Mouse (Mus musculus) limb, embryonic 13.5 days (tissue): ENCODE measurements at regions not wholly inside any gene's neighbourhood (a gene's known extent, or its start where the extent isn't known, plus 50 kb on each side); places are given as distances from the start of the nearest gene placed in this dataset.

Source experiments
- ATAC-seq: fragments of 200-750 bp; cut with Nextera tagmentation; 2 replicates; pipeline ENCODE4 v1.8.0; 2017; ENCODE audit warnings: low read depth, moderate number of reproducible peaks, moderate TSS enrichment; ENCODE audit not compliant: low FRiP score
- H3K27ac ChIP-seq: fragments of 300-500 bp; sonication (generic); 2 replicates; pipeline ENCODE4 v1.5.1; 2015; ENCODE audit warnings: inconsistent platforms, mild to moderate bottlenecking, moderate library complexity
- H3K27me3 ChIP-seq: fragments of 300-500 bp; sonication (generic); 2 replicates; pipeline ENCODE4 v1.6.1; 2015; ENCODE audit warnings: mild to moderate bottlenecking, inconsistent platforms
- H3K36me3 ChIP-seq: fragments of 300-500 bp; sonication (generic); 2 replicates; pipeline ENCODE4 v1.6.1; 2015; ENCODE audit warnings: inconsistent platforms, mild to moderate bottlenecking, moderate library complexity
- H3K4me1 ChIP-seq: fragments of 300-500 bp; sonication (generic); 2 replicates; pipeline ENCODE4 v1.6.1; 2015; ENCODE audit warnings: inconsistent platforms
- H3K4me2 ChIP-seq: fragments of 300-500 bp; sonication (generic); replicated peaks from 2 replicates; pipeline ENCODE4 v1.6.1; 2015; ENCODE audit warnings: inconsistent platforms, mild to moderate bottlenecking, moderate library complexity
- H3K4me3 ChIP-seq: fragments of 300-500 bp; sonication (generic); 2 replicates; pipeline ENCODE4 v1.5.1; 2015; ENCODE audit warnings: moderate library complexity, mild to moderate bottlenecking, inconsistent platforms
- H3K9ac ChIP-seq: fragments of 300-500 bp; sonication (generic); 2 replicates; pipeline ENCODE4 v1.6.1; 2015; ENCODE audit warnings: mild to moderate bottlenecking, inconsistent platforms
- H3K9me3 ChIP-seq: fragments of 300-500 bp; sonication (generic); 2 replicates; pipeline ENCODE4 v1.6.1; 2016; ENCODE audit warnings: inconsistent platforms
- WGBS: fragments of 180-500 bp; shearing (Covaris S2); methylation state at CpG from one replicate; pipeline ENCODE4 v1.1.7; 2015; 5-methylcytosine and 5-hydroxymethylcytosine counted together

DNA sequence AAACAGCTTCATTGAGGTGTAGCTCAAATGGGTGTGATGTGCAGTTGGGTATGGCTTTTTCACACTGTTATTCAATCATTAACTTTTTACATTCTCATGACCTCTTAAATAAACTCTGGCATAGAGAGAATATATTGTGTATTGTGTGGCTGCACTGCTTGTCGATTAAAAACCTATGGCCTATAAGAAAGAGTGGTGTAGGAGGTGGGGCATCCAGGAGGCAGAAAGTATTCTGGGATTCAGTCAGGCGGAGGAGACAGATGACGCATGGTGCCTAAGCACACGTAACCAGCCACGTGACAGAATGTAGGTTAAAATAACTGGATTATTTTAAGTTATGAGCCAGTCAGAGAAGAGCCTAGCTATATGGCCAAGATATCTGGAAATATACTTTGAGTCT lies 78.2 kb upstream of the Slc16a7 start:
- H3K4me1 ChIP-seq: no peaks in the 10 kb centered on the region
- H3K4me3 ChIP-seq: no peak overlapping the region
- WGBS: 87% methylated on average over 5 of the region's 5 CpGs
- H3K4me2 ChIP-seq: no peak overlapping the region
- ATAC-seq: no peak
- no peaks in the 10 kb centered on the region for H3K27me3 ChIP-seq
- no peak overlapping the region for H3K27ac ChIP-seq
- H3K9ac ChIP-seq: no peak overlapping the region
- no peaks in the 10 kb centered on the region for H3K9me3 ChIP-seq
- no peaks in the 10 kb centered on the region for H3K36me3 ChIP-seq

DNA sequence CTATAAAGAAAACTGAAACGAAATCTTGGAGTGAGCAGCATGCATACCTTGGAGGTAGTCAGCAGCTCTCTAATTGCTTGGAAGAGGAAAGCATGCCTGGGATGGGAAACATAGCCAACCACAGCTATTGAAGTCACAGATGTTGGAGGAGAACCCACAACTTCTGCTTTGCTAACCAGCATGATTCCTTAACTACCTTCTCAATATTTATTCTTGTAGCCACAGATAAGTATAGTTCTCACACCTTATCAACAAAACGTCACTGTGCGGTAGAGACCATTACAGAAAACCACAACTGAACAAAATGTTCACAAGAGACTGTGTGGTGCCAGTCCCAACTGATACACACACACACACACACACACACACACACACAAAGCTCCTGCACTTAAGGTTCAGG lies 99.1 kb upstream of the Slc16a7 start:
- Histone ChIP-seq H3K36me3 (no peaks in the 10 kb centered on the region), H3K4me3 (no peak overlapping the region), H3K9ac (no peak overlapping the region), H3K27me3 (no peaks in the 10 kb centered on the region), H3K27ac (no peak overlapping the region), H3K4me1 (0 out of 2 replicates have a peak, but pooled peaks cover 8% of the 10 kb centered on the region), H3K4me2 (no peak overlapping the region), H3K9me3 (no peaks in the 10 kb centered on the region)
- 67% methylated on average over 3 of the region's 3 CpGs for WGBS
- ATAC-seq: no peak

DNA sequence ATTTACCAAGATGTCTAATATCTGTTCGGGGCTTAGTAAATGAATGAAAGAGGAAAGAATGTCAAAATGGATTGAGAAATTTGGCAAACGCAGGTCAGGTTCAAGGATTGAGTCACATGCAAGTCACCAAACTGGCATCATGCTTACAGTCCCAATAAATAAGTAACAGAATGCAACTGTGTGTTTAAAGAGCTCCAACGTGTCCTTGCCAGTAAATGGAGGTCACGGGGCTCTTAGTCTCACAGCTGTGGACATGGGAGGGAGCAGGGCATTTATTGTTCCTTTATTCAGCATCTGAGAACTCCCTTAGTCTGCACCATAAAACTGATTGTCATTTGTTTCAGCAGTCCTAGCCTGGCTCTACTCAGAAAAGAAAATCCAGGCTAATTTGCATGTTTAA lies 101.1 kb upstream of the Slc16a7 start:
- no peak for ATAC-seq

DNA sequence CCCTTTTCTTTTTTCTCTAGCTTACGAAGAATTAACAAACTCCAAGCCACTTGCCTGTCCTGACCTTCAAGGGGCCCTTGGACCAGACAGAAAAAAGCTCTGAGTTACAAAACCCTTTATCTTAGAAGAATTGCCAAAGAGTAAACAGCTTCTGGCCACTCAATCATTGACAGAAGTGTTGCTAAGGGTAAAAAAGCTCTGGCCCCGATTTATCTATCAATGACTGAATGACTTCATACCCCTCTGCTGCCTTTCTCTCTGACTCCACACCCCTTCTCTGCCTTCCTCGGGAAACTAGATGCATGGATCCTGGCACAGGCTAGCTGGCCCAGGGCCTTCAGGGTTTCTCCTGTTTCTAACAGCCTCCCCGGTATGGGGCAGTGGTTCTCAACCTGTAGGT lies 105.2 kb upstream of the Slc16a7 start:
- 71% methylated on average over 4 of the region's 4 CpGs for WGBS
- no peaks in the 10 kb centered on the region for H3K27me3 ChIP-seq
- no peaks in the 10 kb centered on the region for H3K36me3 ChIP-seq
- no peak overlapping the region for H3K4me2 ChIP-seq
- no peaks in the 10 kb centered on the region for H3K9me3 ChIP-seq
- H3K4me3 ChIP-seq: no peak overlapping the region
- no peak for ATAC-seq
- H3K9ac ChIP-seq: no peak overlapping the region
- H3K27ac ChIP-seq: no peak overlapping the region
- 0 out of 2 replicates have a peak, but pooled peaks cover 8% of the 10 kb centered on the region for H3K4me1 ChIP-seq

More for the DNA sequence above, 101.1 kb upstream of the Slc16a7 start:
- Histone ChIP-seq H3K4me3 (no peak overlapping the region), H3K9ac (no peak overlapping the region), H3K4me2 (no peak overlapping the region), H3K36me3 (no peaks in the 10 kb centered on the region), H3K27ac (no peak overlapping the region), H3K4me1 (0 out of 2 replicates have a peak, but pooled peaks cover 8% of the 10 kb centered on the region), H3K9me3 (no peaks in the 10 kb centered on the region), H3K27me3 (no peaks in the 10 kb centered on the region)
- 38% methylated on average over 4 of the region's 4 CpGs for WGBS

DNA sequence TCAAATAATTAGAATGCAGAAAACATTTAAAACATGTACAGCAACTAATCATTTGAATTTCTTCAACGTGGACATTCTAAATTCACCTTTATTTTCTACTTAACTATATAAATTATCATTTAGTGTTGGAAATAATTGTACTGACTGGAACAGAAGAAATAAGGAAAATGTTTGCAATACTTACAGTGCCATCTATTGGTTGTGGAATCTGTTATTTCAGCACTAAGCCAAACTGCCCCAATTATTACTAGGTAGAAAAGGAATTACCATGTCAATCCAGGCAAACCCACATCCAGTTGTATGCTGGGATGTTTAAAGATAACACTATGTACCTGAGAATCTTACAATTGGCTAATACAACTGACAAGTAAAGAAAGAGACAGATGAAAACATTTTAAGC lies 109.1 kb upstream of the Slc16a7 start:
- H3K4me3 ChIP-seq: no peak overlapping the region
- no peaks in the 10 kb centered on the region for H3K4me1 ChIP-seq
- no peak overlapping the region for H3K27ac ChIP-seq
- H3K36me3 ChIP-seq: no peaks in the 10 kb centered on the region
- 17% methylated on average over 1 of the region's 1 CpGs for WGBS
- H3K4me2 ChIP-seq: no peak overlapping the region
- H3K27me3 ChIP-seq: no peaks in the 10 kb centered on the region
- no peaks in the 10 kb centered on the region for H3K9me3 ChIP-seq
- ATAC-seq: no peak
- no peak overlapping the region for H3K9ac ChIP-seq

DNA sequence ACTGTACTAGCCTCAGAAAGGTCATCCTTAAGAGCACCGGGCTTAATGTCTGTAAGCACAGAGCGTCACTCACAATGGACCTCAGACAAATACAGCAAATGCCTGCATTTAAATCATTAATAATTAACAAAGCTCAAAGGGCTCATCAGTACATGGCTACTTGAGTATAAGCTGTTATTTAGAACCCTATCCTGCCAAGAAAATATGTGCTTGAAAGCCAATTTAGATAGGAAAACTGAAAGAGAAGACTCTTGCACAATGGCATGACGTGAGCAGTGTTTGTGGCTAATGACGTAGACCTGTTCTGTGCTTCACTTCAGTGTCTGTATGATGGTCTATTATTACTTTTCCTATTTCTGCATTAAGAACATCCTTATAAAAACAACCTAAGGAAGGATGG lies 111.1 kb upstream of the Slc16a7 start:
- Histone ChIP-seq H3K9me3 (no peaks in the 10 kb centered on the region), H3K4me1 (no peaks in the 10 kb centered on the region), H3K9ac (no peak overlapping the region), H3K4me3 (no peak overlapping the region), H3K36me3 (no peaks in the 10 kb centered on the region), H3K27ac (no peak overlapping the region), H3K27me3 (no peaks in the 10 kb centered on the region), H3K4me2 (no peak overlapping the region)
- ATAC-seq: no peak
- WGBS: 91% methylated on average over 4 of the region's 4 CpGs

DNA sequence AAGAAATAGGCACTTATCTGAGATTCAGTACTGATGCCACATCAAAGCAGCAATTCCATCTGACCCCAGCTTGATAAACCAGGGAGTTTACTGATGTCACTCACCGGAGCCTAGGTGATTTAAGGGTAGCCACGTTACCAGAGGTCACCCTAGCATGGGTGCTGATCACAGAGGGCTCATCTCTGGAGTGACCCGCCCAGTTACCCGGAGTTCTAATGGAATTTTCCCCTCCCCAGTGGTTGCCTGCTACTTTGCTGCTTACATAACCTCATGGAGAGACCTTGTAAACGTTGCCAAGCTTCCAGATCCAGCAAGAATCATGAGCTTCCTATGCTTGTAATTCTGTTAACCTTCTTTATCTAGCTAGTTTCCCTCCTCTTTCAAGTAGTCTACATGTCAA lies 125.8 kb upstream of the Slc16a7 start:
- H3K4me3 ChIP-seq: no peak overlapping the region
- H3K27ac ChIP-seq: no peak overlapping the region
- H3K4me1 ChIP-seq: no peaks in the 10 kb centered on the region
- 74% methylated on average over 5 of the region's 5 CpGs for WGBS
- H3K9me3 ChIP-seq: no peaks in the 10 kb centered on the region
- no peak for ATAC-seq
- H3K27me3 ChIP-seq: no peaks in the 10 kb centered on the region
- no peak overlapping the region for H3K9ac ChIP-seq
- no peak overlapping the region for H3K4me2 ChIP-seq
- no peaks in the 10 kb centered on the region for H3K36me3 ChIP-seq

DNA sequence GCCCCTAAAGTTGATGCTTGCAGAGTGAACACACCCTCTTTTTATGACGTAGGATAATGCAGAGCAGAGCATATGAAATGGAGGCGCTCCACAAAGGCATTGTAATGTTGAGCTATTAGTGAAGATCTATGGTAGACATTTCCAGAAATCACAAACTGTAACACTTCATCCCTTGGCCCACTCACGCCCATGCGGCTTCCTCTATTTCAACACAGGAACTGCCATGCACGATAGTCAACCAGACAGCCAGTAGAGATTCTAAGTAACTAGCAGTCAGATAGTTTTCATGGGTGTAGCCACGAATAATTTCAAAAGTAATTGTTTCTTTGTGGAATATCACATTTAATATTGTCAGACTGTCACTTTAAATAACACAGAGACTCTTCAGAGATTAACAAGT lies 141.6 kb upstream of the Slc16a7 start:
- ATAC-seq: no peak
- Histone ChIP-seq H3K4me2 (no peak overlapping the region), H3K9ac (no peak overlapping the region), H3K4me1 (no peaks in the 10 kb centered on the region), H3K36me3 (no peaks in the 10 kb centered on the region), H3K9me3 (no peaks in the 10 kb centered on the region), H3K27me3 (no peaks in the 10 kb centered on the region), H3K4me3 (no peak overlapping the region), H3K27ac (no peak overlapping the region)
- 89% methylated on average over 6 of the region's 6 CpGs for WGBS

DNA sequence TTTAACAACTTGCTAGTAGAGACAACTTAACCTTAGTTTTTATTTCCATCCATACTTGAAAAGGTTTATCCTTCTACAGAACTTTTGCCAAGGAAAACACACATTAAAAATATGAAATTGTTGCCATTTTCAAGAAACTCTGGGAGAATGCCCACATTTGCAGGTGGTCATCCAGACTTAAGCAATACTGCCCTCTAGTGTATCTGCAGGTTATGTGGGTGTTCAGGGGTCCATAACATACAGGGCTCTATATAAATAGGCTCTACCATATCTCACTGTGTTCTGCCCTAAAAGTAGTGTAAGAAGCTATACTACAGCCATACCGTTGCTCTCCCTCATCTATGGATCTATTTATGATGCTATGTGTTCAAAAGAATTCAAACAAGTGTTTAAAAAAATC lies 149.1 kb upstream of the Slc16a7 start:
- H3K27me3 ChIP-seq: no peaks in the 10 kb centered on the region; the same call in 1 of the 2 replicates
- H3K4me3 ChIP-seq: no peak overlapping the region
- no peak overlapping the region for H3K4me2 ChIP-seq
- H3K4me1 ChIP-seq: no peaks in the 10 kb centered on the region
- 46% methylated on average over 1 of the region's 1 CpGs for WGBS
- no peaks in the 10 kb centered on the region for H3K9me3 ChIP-seq
- H3K27ac ChIP-seq: no peak overlapping the region
- no peak for ATAC-seq
- no peaks in the 10 kb centered on the region for H3K36me3 ChIP-seq
- H3K9ac ChIP-seq: no peak overlapping the region

DNA sequence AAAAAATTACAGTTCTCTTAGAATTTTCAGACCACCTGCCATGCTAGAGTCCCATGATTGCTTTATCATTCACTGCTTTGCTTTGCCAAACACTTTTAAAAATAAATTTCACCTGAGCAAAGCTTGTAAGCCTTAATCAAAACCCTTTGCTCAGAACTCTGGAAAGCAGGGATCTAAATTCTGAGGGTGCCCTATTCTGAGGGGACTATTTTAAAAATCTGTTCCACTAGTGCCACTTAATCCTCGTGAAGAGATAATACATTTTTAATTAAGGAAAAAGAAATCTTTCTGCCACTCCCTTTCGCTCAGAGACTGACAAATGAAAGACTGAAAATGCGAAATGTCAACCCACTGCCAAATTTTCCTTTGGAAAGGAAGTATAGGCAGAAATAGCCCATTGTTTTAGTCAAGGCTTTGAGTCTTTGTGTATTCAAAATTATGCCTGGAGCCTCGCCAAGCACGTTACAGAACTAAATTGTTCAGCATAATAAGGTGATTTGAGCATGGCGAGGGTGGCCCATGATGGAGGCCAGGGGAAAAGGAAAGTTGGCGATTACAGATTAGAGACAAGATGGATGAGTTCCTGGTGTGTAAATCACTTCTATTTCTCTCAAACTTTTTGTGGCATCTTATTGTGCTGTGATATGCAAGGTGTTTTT lies 197.4 kb upstream of the Slc16a7 start:
- ATAC-seq: no peak
- no peak overlapping the region for H3K9ac ChIP-seq
- no peak overlapping the region for H3K4me3 ChIP-seq
- no peaks in the 10 kb centered on the region for H3K27me3 ChIP-seq
- H3K27ac ChIP-seq: no peak overlapping the region
- H3K4me1 ChIP-seq: no peaks in the 10 kb centered on the region
- WGBS: 74% methylated on average over 7 of the region's 7 CpGs
- H3K4me2 ChIP-seq: no peak overlapping the region
- no peaks in the 10 kb centered on the region for H3K9me3 ChIP-seq
- no peaks in the 10 kb centered on the region for H3K36me3 ChIP-seq

DNA sequence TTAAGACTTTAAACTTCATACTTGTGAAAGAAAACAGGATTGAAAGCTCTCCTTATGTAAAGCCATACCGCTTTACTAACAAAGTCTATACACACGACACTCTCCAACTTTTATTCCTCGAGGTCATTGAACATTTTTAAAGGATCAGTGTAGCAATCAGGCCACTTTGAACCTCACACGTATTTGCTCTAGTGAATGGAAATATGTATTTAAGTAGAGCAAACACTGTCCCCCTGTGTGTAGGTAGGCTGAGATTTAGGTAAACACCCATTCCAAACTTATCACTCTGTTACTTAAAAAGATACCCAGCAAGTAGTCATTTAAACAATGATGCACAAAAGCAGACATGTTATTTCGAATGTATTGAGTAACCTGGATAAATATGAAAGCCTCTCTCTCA lies 203.7 kb upstream of the Slc16a7 start:
- Histone ChIP-seq H3K4me3 (no peak overlapping the region), H3K27ac (no peak overlapping the region), H3K9me3 (no peaks in the 10 kb centered on the region), H3K36me3 (no peaks in the 10 kb centered on the region), H3K9ac (no peak overlapping the region), H3K27me3 (no peaks in the 10 kb centered on the region), H3K4me1 (no peaks in the 10 kb centered on the region), H3K4me2 (no peak overlapping the region)
- no peak for ATAC-seq
- 85% methylated on average over 5 of the region's 5 CpGs for WGBS

DNA sequence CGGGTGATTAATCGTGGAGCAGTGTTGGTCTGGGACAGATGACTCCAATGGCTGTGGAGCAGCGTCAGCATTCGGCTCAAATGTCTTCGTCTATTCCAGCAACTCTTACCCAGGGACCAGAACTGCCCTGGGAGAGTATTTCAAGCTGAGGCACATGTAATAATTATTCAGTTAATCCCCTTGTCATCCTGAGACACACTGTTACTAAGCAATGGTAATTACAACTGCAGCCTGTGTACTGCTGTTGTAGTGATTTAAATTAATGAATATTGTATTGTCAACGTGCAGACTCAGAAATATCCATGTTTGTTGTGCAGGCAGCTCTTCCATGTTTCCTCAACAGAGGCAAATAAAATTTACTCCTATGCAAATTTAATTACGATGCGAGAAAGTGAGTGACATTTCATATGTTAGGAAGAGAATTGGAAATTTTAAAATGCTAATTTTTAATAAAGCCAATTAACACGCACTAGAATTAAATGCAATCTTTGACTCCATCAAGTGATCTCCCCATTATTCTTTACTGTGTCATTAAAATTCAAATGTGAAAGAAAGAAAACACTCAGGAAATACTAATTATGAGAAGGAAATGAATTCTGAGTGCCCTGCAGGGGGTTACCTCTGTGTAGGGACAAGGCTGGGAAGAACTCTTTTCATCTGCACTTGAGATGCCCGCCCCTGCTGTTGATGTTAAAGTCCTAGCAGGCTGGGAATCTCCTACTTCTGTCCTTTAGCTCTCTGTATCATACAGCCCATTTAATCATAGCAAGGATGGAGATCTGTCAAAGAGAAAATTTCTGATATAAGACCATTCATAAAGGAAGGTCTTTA lies 218.7 kb upstream of the Slc16a7 start:
- H3K4me2 ChIP-seq: no peak overlapping the region
- no peaks in the 10 kb centered on the region for H3K4me1 ChIP-seq
- H3K36me3 ChIP-seq: no peaks in the 10 kb centered on the region
- H3K9me3 ChIP-seq: no peaks in the 10 kb centered on the region
- H3K9ac ChIP-seq: no peak overlapping the region
- no peak overlapping the region for H3K4me3 ChIP-seq
- 45% methylated on average over 10 of the region's 10 CpGs for WGBS
- H3K27ac ChIP-seq: no peak overlapping the region
- no peak for ATAC-seq
- H3K27me3 ChIP-seq: peaks cover 3% of the 10 kb centered on the region; the same call in 1 of the 2 replicates
